Mouse (Mus musculus): ENCODE results near the gene Ambp. TPM values are rescaled to one million over a fixed set of nuclear protein-coding genes. Genes with fewer than 3 reads are reported as not detected.

The Ambp gene
- polyA plus RNA-seq, 1 experiment from 2014 or later: 0.69 TPM

- H3K4me1 ChIP-seq (ENCODE audit: control insufficient read depth, insufficient read depth, low read length): no peaks in the 10 kb centered on the region
- H3K36me3 ChIP-seq (ENCODE audit: control insufficient read depth, insufficient read depth, low read length): no peaks in the 10 kb centered on the region
- peaks cover 16% of the 10 kb centered on the region; the same call in 1 of the 2 replicates for H3K27me3 ChIP-seq (ENCODE audit: control insufficient read depth, insufficient read depth, low read length)
- ATAC-seq (ENCODE audit: insufficient number of reproducible peaks, low FRiP score, low TSS enrichment, low read depth) (no peak), DNase-seq (ENCODE audit: low spot score) (no peak)
- no peak overlapping the region for H3K4me2 ChIP-seq (ENCODE audit: low read depth, severe bottlenecking)
- H3K4me3 ChIP-seq (ENCODE audit: low read depth, low read length): no peak overlapping the region
- H3K9ac ChIP-seq (ENCODE audit: low read length): no peak overlapping the region
- H3K27ac ChIP-seq (replicated peaks; ENCODE audit: low read depth, low read length): no peak overlapping the region
- no peaks in the 10 kb centered on the region for H3K9me3 ChIP-seq (ENCODE audit: control insufficient read depth, low read length)
- WGBS: 44% methylated on average over 24 of the region's 24 CpGs
These were observed 16.5 kb upstream of the Ambp start for GRCm38 (mm10) chr4:63171122-63171521.

GRCm38 (mm10) chr4:63170061-63170460 is 15.5 kb upstream of the Ambp start:
- Histone ChIP-seq H3K27me3 (ENCODE audit: control insufficient read depth, insufficient read depth, low read length) (peaks cover 18% of the 10 kb centered on the region; the same call in 1 of the 2 replicates), H3K9ac (ENCODE audit: low read length) (no peak overlapping the region), H3K36me3 (ENCODE audit: control insufficient read depth, insufficient read depth, low read length) (no peaks in the 10 kb centered on the region), H3K4me2 (ENCODE audit: low read depth, severe bottlenecking) (no peak overlapping the region), H3K9me3 (ENCODE audit: control insufficient read depth, low read length) (no peaks in the 10 kb centered on the region), H3K4me3 (ENCODE audit: low read depth, low read length) (no peak overlapping the region), H3K27ac (replicated peaks; ENCODE audit: low read depth, low read length) (no peak overlapping the region), H3K4me1 (ENCODE audit: control insufficient read depth, insufficient read depth, low read length) (no peaks in the 10 kb centered on the region)
- 91% methylated on average over 4 of the region's 4 CpGs for WGBS
- DNase-seq (ENCODE audit: low spot score) (no peak), ATAC-seq (ENCODE audit: insufficient number of reproducible peaks, low FRiP score, low TSS enrichment, low read depth) (no peak)

GRCm38 (mm10) chr4:63166323-63166722 is 11.7 kb upstream of the Ambp start:
- Histone ChIP-seq H3K27me3 (ENCODE audit: control insufficient read depth, insufficient read depth, low read length) (peaks cover 7% of the 10 kb centered on the region; the same call in 1 of the 2 replicates), H3K4me1 (ENCODE audit: control insufficient read depth, insufficient read depth, low read length) (no peaks in the 10 kb centered on the region), H3K4me3 (ENCODE audit: low read depth, low read length) (no peak overlapping the region), H3K9me3 (ENCODE audit: control insufficient read depth, low read length) (no peaks in the 10 kb centered on the region), H3K36me3 (ENCODE audit: control insufficient read depth, insufficient read depth, low read length) (no peaks in the 10 kb centered on the region), H3K9ac (ENCODE audit: low read length) (no peak overlapping the region), H3K27ac (replicated peaks; ENCODE audit: low read depth, low read length) (no peak overlapping the region), H3K4me2 (ENCODE audit: low read depth, severe bottlenecking) (no peak overlapping the region)
- DNase-seq (ENCODE audit: low spot score): no peak
- WGBS: 76% methylated on average over 5 of the region's 5 CpGs
- no peak for ATAC-seq (ENCODE audit: insufficient number of reproducible peaks, low FRiP score, low TSS enrichment, low read depth)

DNA sequence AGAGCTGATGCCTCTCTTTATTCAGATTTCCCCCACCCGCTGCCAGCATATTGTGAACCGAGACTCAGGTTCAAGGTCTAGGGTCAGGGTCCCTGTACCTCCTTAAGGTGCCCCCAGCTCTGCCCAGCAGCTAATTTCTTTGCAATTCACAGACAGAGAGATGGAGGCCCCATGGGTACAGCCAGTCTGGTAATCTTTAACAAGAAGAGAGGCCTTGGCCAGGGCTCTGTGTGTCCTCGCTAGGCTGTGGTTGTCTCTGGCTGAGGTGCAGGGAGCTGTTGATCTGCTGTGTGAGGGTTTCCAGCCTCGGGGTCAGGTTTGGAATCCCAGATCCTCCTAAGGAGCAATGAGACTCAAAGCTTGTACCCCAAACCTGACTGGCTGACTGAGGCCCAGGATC is 11.0 kb upstream of the Ambp start:
- ATAC-seq (ENCODE audit: insufficient number of reproducible peaks, low FRiP score, low TSS enrichment, low read depth) (no peak), DNase-seq (ENCODE audit: low spot score) (no peak)
- Histone ChIP-seq H3K27ac (replicated peaks; ENCODE audit: low read depth, low read length) (no peak overlapping the region), H3K4me3 (ENCODE audit: low read depth, low read length) (no peak overlapping the region), H3K36me3 (ENCODE audit: control insufficient read depth, insufficient read depth, low read length) (no peaks in the 10 kb centered on the region), H3K9me3 (ENCODE audit: control insufficient read depth, low read length) (no peaks in the 10 kb centered on the region), H3K4me2 (ENCODE audit: low read depth, severe bottlenecking) (no peak overlapping the region), H3K9ac (ENCODE audit: low read length) (no peak overlapping the region), H3K4me1 (ENCODE audit: control insufficient read depth, insufficient read depth, low read length) (no peaks in the 10 kb centered on the region), H3K27me3 (ENCODE audit: control insufficient read depth, insufficient read depth, low read length) (0 out of 2 replicates have a peak, but pooled peaks cover 2% of the 10 kb centered on the region)
- WGBS: 88% methylated on average over 4 of the region's 4 CpGs

GRCm38 (mm10) chr4:63158961-63159592 is 4.5 kb upstream of the Ambp start:
- no peaks in the 10 kb centered on the region for H3K36me3 ChIP-seq (ENCODE audit: control insufficient read depth, insufficient read depth, low read length)
- H3K9me3 ChIP-seq (ENCODE audit: control insufficient read depth, low read length): no peaks in the 10 kb centered on the region
- 13% methylated on average over 5 of the region's 5 CpGs for WGBS
- H3K4me3 ChIP-seq (ENCODE audit: low read depth, low read length): no peak overlapping the region
- no peak overlapping the region for H3K9ac ChIP-seq (ENCODE audit: low read length)
- no peak overlapping the region for H3K27ac ChIP-seq (replicated peaks; ENCODE audit: low read depth, low read length)
- DNase-seq (ENCODE audit: low spot score): peak; percentile 91
- peak; percentile 88 for ATAC-seq (ENCODE audit: insufficient number of reproducible peaks, low FRiP score, low TSS enrichment, low read depth)
- H3K4me2 ChIP-seq (ENCODE audit: low read depth, severe bottlenecking): no peak overlapping the region
- H3K4me1 ChIP-seq (ENCODE audit: control insufficient read depth, insufficient read depth, low read length): no peaks in the 10 kb centered on the region
- no peaks in the 10 kb centered on the region for H3K27me3 ChIP-seq (ENCODE audit: control insufficient read depth, insufficient read depth, low read length)

DNA sequence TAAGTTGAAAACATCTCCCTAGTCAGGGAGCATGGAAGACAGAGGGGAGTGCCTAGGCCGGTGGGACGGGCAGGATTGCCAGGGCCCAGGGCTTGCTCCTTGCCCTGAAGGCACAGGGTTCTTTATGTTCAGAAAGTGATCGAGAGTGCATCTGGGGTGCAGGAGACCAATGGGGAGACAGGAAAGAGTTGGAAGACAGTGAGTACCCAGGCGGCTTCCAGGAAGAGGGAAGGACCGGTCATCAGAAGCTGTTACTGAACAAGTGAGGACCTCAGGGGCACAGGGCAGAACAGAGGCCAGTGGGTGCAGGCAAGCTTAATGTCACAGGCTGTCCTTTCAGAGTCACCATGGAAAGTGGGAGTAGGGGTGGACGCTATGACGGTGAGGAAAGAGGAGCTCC is 3.6 kb upstream of the Ambp start:
- no peak overlapping the region for H3K9ac ChIP-seq (ENCODE audit: low read length)
- H3K27ac ChIP-seq (replicated peaks; ENCODE audit: low read depth, low read length): no peak overlapping the region
- no peaks in the 10 kb centered on the region for H3K9me3 ChIP-seq (ENCODE audit: control insufficient read depth, low read length)
- no peak overlapping the region for H3K4me3 ChIP-seq (ENCODE audit: low read depth, low read length)
- no peaks in the 10 kb centered on the region for H3K27me3 ChIP-seq (ENCODE audit: control insufficient read depth, insufficient read depth, low read length)
- ATAC-seq (ENCODE audit: insufficient number of reproducible peaks, low FRiP score, low TSS enrichment, low read depth): no peak
- WGBS: 90% methylated on average over 7 of the region's 7 CpGs
- no peak overlapping the region for H3K4me2 ChIP-seq (ENCODE audit: low read depth, severe bottlenecking)
- no peak for DNase-seq (ENCODE audit: low spot score)
- H3K36me3 ChIP-seq (ENCODE audit: control insufficient read depth, insufficient read depth, low read length): no peaks in the 10 kb centered on the region
- H3K4me1 ChIP-seq (ENCODE audit: control insufficient read depth, insufficient read depth, low read length): no peaks in the 10 kb centered on the region

- Histone ChIP-seq H3K9me3 (ENCODE audit: control insufficient read depth, low read length) (no peaks in the 10 kb centered on the region), H3K27ac (replicated peaks; ENCODE audit: low read depth, low read length) (no peak overlapping the region), H3K9ac (ENCODE audit: low read length) (no peak overlapping the region), H3K4me3 (ENCODE audit: low read depth, low read length) (no peak overlapping the region), H3K4me2 (ENCODE audit: low read depth, severe bottlenecking) (no peak overlapping the region), H3K27me3 (ENCODE audit: control insufficient read depth, insufficient read depth, low read length) (no peaks in the 10 kb centered on the region), H3K36me3 (ENCODE audit: control insufficient read depth, insufficient read depth, low read length) (no peaks in the 10 kb centered on the region), H3K4me1 (ENCODE audit: control insufficient read depth, insufficient read depth, low read length) (no peaks in the 10 kb centered on the region)
- 67% methylated on average over 8 of the region's 8 CpGs for WGBS
- DNase-seq (ENCODE audit: low spot score) (no peak), ATAC-seq (ENCODE audit: insufficient number of reproducible peaks, low FRiP score, low TSS enrichment, low read depth) (no peak)
These were observed 2.4 kb upstream of the Ambp start for GRCm38 (mm10) chr4:63156726-63157634.

DNA sequence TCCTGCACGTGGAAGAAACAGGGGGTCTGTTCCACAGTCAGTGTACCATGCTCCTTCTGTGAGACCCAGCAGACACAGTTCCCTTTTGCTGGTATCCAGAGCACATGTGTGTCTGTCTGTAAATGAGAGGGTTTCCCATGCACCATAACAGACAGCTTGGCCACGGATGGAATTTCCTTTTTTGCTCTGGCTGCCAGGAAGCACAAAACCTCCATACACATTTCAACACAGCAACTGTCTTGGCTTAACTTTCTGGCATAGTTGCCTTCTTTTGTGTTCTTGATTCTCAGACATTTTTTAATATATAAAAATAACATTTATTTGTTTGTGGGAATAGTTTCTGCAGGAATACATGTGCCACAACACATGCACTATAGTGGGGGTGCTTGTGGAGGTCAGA is 997 bp upstream of the Ambp start:
- Histone ChIP-seq H3K27ac (replicated peaks; ENCODE audit: low read depth, low read length) (no peak overlapping the region), H3K4me3 (ENCODE audit: low read depth, low read length) (no peak overlapping the region), H3K4me2 (ENCODE audit: low read depth, severe bottlenecking) (no peak overlapping the region), H3K9me3 (ENCODE audit: control insufficient read depth, low read length) (no peaks in the 10 kb centered on the region), H3K4me1 (ENCODE audit: control insufficient read depth, insufficient read depth, low read length) (no peaks in the 10 kb centered on the region), H3K9ac (ENCODE audit: low read length) (no peak overlapping the region), H3K36me3 (ENCODE audit: control insufficient read depth, insufficient read depth, low read length) (no peaks in the 10 kb centered on the region), H3K27me3 (ENCODE audit: control insufficient read depth, insufficient read depth, low read length) (no peaks in the 10 kb centered on the region)
- no peak for DNase-seq (ENCODE audit: low spot score)
- ATAC-seq (ENCODE audit: insufficient number of reproducible peaks, low FRiP score, low TSS enrichment, low read depth): no peak
- 68% methylated on average over 2 of the region's 2 CpGs for WGBS
